ENCODE assay signal across 8 mouse cellular contexts in the genomic region with DNA sequence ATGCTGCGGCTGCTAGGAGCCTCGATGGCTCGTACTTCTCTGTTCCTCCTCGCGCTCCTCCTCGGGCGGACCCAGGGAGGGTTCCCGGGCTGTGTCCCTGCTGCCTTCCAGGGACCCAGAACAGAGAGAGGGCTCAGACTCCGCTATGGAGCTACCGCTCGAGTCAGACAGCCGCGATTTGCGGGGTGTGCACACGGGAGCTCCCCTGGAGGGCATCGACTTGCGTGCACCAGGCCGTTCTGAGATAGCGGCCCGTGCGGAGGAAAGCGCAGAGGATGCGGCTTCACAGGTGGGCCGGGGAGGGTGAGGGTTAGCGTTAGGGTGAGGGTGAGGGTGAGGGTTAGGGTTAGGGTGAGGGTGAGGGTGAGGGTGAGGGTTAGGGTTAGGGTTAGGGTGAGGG. TPM values are rescaled to one million over a fixed set of nuclear protein-coding genes. Genes with fewer than 3 reads are reported as not detected.
DNase-seq lines count a peak whose midpoint lies in the region; ATAC-seq lines count a peak whose summit lies in the region.

No protein-coding gene starts in this region.

- no peaks in the 10 kb centered on the region for H3K36me3 ChIP-seq in hindbrain, embryonic 11.5 days (ENCODE audit: control insufficient read depth, insufficient read depth, low read length)
- H3K36me3 ChIP-seq in midbrain, embryonic 11.5 days (ENCODE audit: control insufficient read depth, insufficient read depth, low read length) = no peaks in the 10 kb centered on the region

- no peak for ATAC-seq in hindbrain, embryonic 11.5 days (ENCODE audit: low FRiP score)
- ATAC-seq in midbrain, embryonic 11.5 days (ENCODE audit: low FRiP score) = no peak
- ATAC-seq in activated CD4-positive, CD25-positive, alpha-beta regulatory T cell, adult 4 months = no peak

- H3K9me3 ChIP-seq in hindbrain, embryonic 11.5 days (ENCODE audit: control insufficient read depth, low read length) = no peaks in the 10 kb centered on the region
- no peaks in the 10 kb centered on the region for H3K9me3 ChIP-seq in midbrain, embryonic 11.5 days (ENCODE audit: control insufficient read depth, low read length)

- 4% methylated on average over 25 of the region's 25 CpGs for WGBS in hindbrain, embryonic 11.5 days
- 2% methylated on average over 25 of the region's 25 CpGs for WGBS in midbrain, embryonic 11.5 days

- peaks cover 18% of the 10 kb centered on the region for H3K27me3 ChIP-seq in hindbrain, embryonic 11.5 days (ENCODE audit: control insufficient read depth, insufficient read depth, low read length)
- H3K27me3 ChIP-seq in midbrain, embryonic 11.5 days (ENCODE audit: control insufficient read depth, insufficient read depth, low read length) = peaks cover 24% of the 10 kb centered on the region

- H3K27ac ChIP-seq in hindbrain, embryonic 11.5 days (ENCODE audit: low read depth, low read length) = no peak overlapping the region
- H3K27ac ChIP-seq in midbrain, embryonic 11.5 days (ENCODE audit: low read depth, low read length) = no peak overlapping the region

- DNase-seq in cerebellum, adult 11-12 months = peak; percentile 9
- no peak for DNase-seq in cerebellum, postnatal 4 days (ENCODE audit: low spot score in 2 of 2)
- peak; percentile 20 for DNase-seq in B cell, adult 2 months
- peak; percentile 33 for DNase-seq in hindbrain, embryonic 11.5 days (ENCODE audit: low spot score)
- peak; percentile 90 for DNase-seq in midbrain, embryonic 11.5 days (ENCODE audit: low spot score, missing footprints)
- no peak for DNase-seq in adrenal gland, adult 18-20 months (ENCODE audit: low spot score in 2 of 2)
- DNase-seq in spleen, adult 18-20 months = no peak

- H3K4me3 ChIP-seq in hindbrain, embryonic 11.5 days (ENCODE audit: low read depth, low read length) = peak overlapping the region; percentile 10; the same call in 1 of the 2 replicates
- H3K4me3 ChIP-seq in midbrain, embryonic 11.5 days (ENCODE audit: low read depth, low read length) = peak overlapping the region; percentile 22

- no peak overlapping the region for H3K9ac ChIP-seq in hindbrain, embryonic 11.5 days (ENCODE audit: low read depth, low read length)
- H3K9ac ChIP-seq in midbrain, embryonic 11.5 days (ENCODE audit: low read length) = peak overlapping the region; percentile 39; the same call in 1 of the 2 replicates

- H3K4me1 ChIP-seq in hindbrain, embryonic 11.5 days (replicated peaks; ENCODE audit: control insufficient read depth, insufficient read depth, low read length) = peaks cover 6% of the 10 kb centered on the region
- H3K4me1 ChIP-seq in midbrain, embryonic 11.5 days (ENCODE audit: control insufficient read depth, insufficient read depth, low read length) = peaks cover 21% of the 10 kb centered on the region

- peak overlapping the region; percentile 29 for H3K4me2 ChIP-seq in hindbrain, embryonic 11.5 days (replicated peaks; ENCODE audit: low read depth, low read length)
- peak overlapping the region; percentile 31 for H3K4me2 ChIP-seq in midbrain, embryonic 11.5 days

RNA-seq across cellular contexts. Expression of gene Tnfrsf18, which starts 8.9 kb away (rescaled TPM):
- polyA plus RNA-seq in hindbrain, embryonic 11.5 days (2014; fragmentation: Nextera tagmentation; extraction: Ambion mirVana) = 0.74 and 2.4 TPM in 2 replicates
- polyA plus RNA-seq in midbrain, embryonic 11.5 days (2014; fragmentation: Nextera tagmentation; extraction: Ambion mirVana) = 0.58 and 0.87 TPM in 2 replicates
- total RNA-seq in adrenal gland, adult 18-20 months (2021) = not detected
- 100 to 1,000 TPM; 770 to 845 TPM for polyA plus RNA-seq in activated CD4-positive, CD25-positive, alpha-beta regulatory T cell, adult 4 months (2017; shearing (Covaris generic))

RNA-seq across cellular contexts. Expression of gene Tnfrsf4, which starts 21.3 kb away (rescaled TPM):
- 0.39 and 0.73 TPM in 2 replicates for polyA plus RNA-seq in hindbrain, embryonic 11.5 days (2014; fragmentation: Nextera tagmentation; extraction: Ambion mirVana)
- polyA plus RNA-seq in midbrain, embryonic 11.5 days (2014; fragmentation: Nextera tagmentation; extraction: Ambion mirVana) = 0.41 and 1.1 TPM in 2 replicates
- total RNA-seq in adrenal gland, adult 18-20 months (2021) = under 1 TPM; 0.29 to 0.66 TPM
- polyA plus RNA-seq in activated CD4-positive, CD25-positive, alpha-beta regulatory T cell, adult 4 months (2017; shearing (Covaris generic)) = 100 to 1,000 TPM; 802 to 961 TPM

RNA-seq across cellular contexts. Expression of gene Ttll10, which starts 24.3 kb away (rescaled TPM):
- polyA plus RNA-seq in hindbrain, embryonic 11.5 days (2014; fragmentation: Nextera tagmentation; extraction: Ambion mirVana) = 0.10 TPM in 1 of 2 replicates, not detected in the other
- 0.15 TPM in 1 of 2 replicates, not detected in the other for polyA plus RNA-seq in midbrain, embryonic 11.5 days (2014; fragmentation: Nextera tagmentation; extraction: Ambion mirVana)
- under 1 TPM in 1 of 2 experiments, not detected in 1; 0.35 TPM for total RNA-seq in adrenal gland, adult 18-20 months (2021)
- polyA plus RNA-seq in activated CD4-positive, CD25-positive, alpha-beta regulatory T cell, adult 4 months (2017; shearing (Covaris generic)) = not detected

RNA-seq across cellular contexts. Expression of gene Sdf4, which starts 42.2 kb away (rescaled TPM):
- 136 and 143 TPM in 2 replicates for polyA plus RNA-seq in hindbrain, embryonic 11.5 days (2014; fragmentation: Nextera tagmentation; extraction: Ambion mirVana)
- polyA plus RNA-seq in midbrain, embryonic 11.5 days (2014; fragmentation: Nextera tagmentation; extraction: Ambion mirVana) = 130 and 136 TPM in 2 replicates
- total RNA-seq in adrenal gland, adult 18-20 months (2021) = 100 to 1,000 TPM; 227 to 290 TPM
- polyA plus RNA-seq in activated CD4-positive, CD25-positive, alpha-beta regulatory T cell, adult 4 months (2017; shearing (Covaris generic)) = 100 to 1,000 TPM; 464 to 478 TPM

RNA-seq across cellular contexts. Expression of gene B3galt6, which starts 42.5 kb away (rescaled TPM):
- 18.2 and 19.4 TPM in 2 replicates for polyA plus RNA-seq in hindbrain, embryonic 11.5 days (2014; fragmentation: Nextera tagmentation; extraction: Ambion mirVana)
- polyA plus RNA-seq in midbrain, embryonic 11.5 days (2014; fragmentation: Nextera tagmentation; extraction: Ambion mirVana) = 17.2 and 18.8 TPM in 2 replicates
- total RNA-seq in adrenal gland, adult 18-20 months (2021) = 1 to 10 TPM; 5.9 to 6.1 TPM
- under 1 TPM; 0.90 to 0.95 TPM for polyA plus RNA-seq in activated CD4-positive, CD25-positive, alpha-beta regulatory T cell, adult 4 months (2017; shearing (Covaris generic))

Comparison
In these comparisons a context has a peak if more than half of its experiments do, and no peak if none do; other contexts are left out.
1. DNase-seq: peak in cerebellum, adult 11-12 months (single experiment), B cell, adult 2 months (2 of 2), hindbrain, embryonic 11.5 days (single experiment) and midbrain, embryonic 11.5 days (single experiment); none in cerebellum, postnatal 4 days (0 of 2), adrenal gland, adult 18-20 months (0 of 2) and spleen, adult 18-20 months (0 of 2).
2. RNA of gene Tnfrsf18, which starts 8.9 kb away (polyA plus RNA-seq): 770 to 845 TPM in activated CD4-positive, CD25-positive, alpha-beta regulatory T cell, adult 4 months; 0.74 to 2.4 TPM in hindbrain, embryonic 11.5 days and 0.58 to 0.87 TPM in midbrain, embryonic 11.5 days; every median in the first group is over 100 times any median in the second.
3. RNA of gene Tnfrsf4, which starts 21.3 kb away (polyA plus RNA-seq): 802 to 961 TPM in activated CD4-positive, CD25-positive, alpha-beta regulatory T cell, adult 4 months; 0.41 to 1.1 TPM in midbrain, embryonic 11.5 days and 0.39 to 0.73 TPM in hindbrain, embryonic 11.5 days; every median in the first group is over 100 times any median in the second.